Mouse (Mus musculus) adrenal gland, postnatal 25 days (tissue): ENCODE measurements around the gene Sdc4. TPM values are rescaled to one million over a fixed set of nuclear protein-coding genes. Genes with fewer than 3 reads are reported as not detected.

Source experiments
- DNase-seq: peaks from one replicate; pipeline ENCODE4 v3.0.0; 2021; ENCODE audit warnings: mixed read lengths
- long read RNA-seq: library from polyadenylated mRNA; stranded (forward); transcript quantifications from one replicate; pipeline ENCODE4 v2.0.0, GENCODE M21; 2021
- total RNA-seq: library from RNA; stranded (reverse); gene quantifications from 2 replicates; pipeline ENCODE4 v1.2.3, GENCODE M21; 2021

Gene Sdc4
- total RNA-seq, result 75.1 and 82.0 TPM in 2 replicates
- long read RNA-seq, transcript Sdc4-201 (5 exons, 2,458 nt), result major isoform, 30 of 48 reads
- long read RNA-seq, partial matches to known transcripts, result 4 of 48 reads
- long read RNA-seq, other reads (novel, unspliced or antisense), result 13 of 48 reads

DNA sequence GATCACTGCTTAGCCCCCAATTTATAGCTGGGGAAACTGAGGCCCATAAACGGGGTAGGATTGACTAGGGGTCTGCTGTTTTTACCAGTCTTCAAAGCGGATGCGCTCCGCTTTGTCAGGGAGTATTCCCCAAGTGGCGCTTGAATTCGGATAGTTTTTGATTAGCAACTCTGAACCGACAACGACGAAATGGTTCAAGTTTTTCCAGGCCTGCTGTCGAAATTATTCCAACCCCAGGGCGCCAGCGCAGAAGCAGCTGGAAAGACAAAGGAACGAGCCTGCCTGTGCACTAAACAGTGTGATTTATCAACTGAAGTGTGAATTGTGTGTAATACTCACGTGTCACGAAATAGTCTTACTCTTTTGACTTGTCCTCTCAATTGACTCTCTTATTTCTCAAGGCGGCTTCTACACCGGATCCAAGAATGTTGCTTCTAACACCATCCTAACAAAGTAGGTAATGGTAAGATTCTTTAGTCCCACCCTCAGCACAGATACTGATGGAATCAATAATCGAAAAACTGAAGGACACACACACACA, at the start of gene Sdc4:
Sdc4 (minus strand) TSS at position 428 of the 541 bp plus-strand sequence.
- no peak for DNase-seq

DNA sequence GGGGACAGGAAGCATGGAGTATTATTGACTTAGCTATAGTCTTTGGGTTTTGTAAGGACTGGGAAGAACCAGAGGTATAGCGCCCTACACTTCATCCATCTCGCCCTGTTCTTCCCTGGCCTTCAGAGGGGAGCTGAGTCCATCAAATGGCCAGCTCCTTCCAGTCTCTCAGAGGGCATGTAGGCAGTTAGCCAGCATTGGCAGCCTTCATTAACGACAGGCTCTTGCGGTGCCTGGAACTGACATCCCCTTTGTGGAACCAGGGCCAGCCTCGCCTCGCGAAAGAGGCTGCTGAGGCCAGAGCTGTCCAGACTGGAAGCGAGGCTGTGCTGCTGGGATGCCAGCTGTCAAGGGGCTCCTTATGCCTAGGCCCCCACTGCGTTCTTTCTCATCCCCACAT, 44.1 kb upstream of the Sdc4 start:
- DNase-seq, result no peak

- no peak for DNase-seq
Measured at GRCm38 (mm10) chr2:164487115-164487527, 43.4 kb upstream of the Sdc4 start.

DNA sequence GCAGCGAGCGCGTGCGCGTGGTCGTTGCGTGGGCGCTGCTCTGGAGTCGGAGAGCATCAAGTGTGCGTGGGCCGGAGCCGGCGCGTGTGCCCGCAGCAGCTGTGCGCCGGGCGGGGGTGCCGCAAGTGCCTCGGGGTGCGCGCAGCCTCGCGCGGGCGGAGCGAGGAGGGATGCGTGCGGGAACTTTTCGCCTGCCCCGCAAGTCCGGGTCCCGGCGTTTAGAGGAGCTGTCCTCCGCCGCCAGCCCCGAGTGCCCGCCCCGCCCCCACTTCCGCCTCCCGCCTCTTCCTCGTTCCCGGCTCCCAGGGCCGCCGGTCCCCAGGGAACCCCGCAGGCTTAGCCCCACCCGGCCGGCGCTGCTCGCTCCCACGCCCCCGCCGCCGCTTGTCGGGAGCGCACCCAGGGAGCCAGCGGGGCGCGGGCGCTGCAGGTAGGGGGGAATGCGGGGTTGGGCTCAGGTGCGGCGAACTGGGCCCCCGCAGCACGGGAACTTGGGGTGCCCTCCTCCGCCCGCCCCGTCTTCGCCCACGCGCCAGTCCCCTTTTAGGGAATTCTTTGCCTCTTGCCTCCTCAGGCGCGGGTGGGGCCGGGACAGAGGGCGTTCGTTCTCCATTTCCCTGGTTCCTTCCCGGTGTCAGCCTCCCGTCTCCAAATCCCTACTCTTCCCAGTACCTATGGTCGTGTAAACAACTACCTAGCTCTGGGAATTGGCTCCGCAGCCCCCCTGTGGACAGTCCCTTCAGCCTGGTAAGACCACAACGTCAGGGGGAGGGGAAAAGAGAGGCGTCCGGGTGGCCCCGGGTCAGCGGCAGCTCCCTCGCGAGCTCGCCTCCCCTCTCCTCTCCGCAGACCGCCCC, 42.8 kb upstream of the Sdc4 start:
- peak; percentile 74 for DNase-seq

- peak; percentile 39 for DNase-seq
Measured at GRCm38 (mm10) chr2:164485681-164486257, 42.1 kb upstream of the Sdc4 start, which contains the start of gene Dbndd2. TSS of gene Dbndd2 (plus strand) at chr2:164486106.

DNA sequence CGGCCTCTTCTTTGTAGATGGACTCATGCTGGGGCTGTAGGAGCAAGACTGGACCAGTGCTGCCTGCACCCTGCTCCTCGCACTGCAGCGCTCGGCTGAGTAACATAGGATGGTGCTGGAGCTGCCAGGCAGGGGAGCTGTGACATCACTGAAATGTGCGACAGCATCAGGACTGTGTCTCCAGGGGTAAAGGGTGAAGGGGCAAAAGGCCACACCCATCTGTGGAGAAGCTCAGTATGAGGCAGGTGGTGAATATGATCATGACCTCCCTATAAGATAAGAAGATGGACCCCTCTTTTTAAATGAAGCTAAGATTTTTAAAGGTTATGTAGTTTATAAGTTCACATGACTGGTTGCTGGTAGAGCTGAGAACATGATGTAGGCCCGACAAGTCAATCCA, 29.9 kb upstream of the Sdc4 start, which contains the start of gene Trp53tg5:
Trp53tg5 (minus strand) TSS at position 101 of the 400 bp plus-strand sequence.
- DNase-seq, result no peak

DNA sequence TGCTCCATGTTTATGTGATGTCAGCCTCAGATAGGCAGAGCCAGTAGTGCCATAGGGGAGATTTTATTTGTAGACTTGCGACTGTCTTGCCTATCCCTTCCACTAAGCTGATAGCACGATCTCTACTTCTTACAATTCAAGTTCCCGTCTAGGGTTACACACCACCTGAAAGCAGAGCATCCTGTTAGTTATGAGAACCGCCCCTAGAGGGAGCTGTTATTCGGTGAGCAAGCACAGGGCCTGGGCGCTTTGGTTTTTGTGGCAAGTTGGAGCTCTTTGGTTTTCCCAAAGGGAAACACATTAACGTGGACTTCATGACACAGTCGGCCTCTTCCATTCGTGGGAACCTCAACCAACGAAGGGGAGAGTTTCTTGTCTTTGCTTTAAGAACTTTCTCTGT, 26.6 kb upstream of the Sdc4 start:
- peak; percentile 47 for DNase-seq

GRCm38 (mm10) chr2:164466787-164467186, 23.1 kb upstream of the Sdc4 start:
- DNase-seq, result no peak

GRCm38 (mm10) chr2:164465161-164465560, 21.5 kb upstream of the Sdc4 start:
- DNase-seq, result no peak

DNA sequence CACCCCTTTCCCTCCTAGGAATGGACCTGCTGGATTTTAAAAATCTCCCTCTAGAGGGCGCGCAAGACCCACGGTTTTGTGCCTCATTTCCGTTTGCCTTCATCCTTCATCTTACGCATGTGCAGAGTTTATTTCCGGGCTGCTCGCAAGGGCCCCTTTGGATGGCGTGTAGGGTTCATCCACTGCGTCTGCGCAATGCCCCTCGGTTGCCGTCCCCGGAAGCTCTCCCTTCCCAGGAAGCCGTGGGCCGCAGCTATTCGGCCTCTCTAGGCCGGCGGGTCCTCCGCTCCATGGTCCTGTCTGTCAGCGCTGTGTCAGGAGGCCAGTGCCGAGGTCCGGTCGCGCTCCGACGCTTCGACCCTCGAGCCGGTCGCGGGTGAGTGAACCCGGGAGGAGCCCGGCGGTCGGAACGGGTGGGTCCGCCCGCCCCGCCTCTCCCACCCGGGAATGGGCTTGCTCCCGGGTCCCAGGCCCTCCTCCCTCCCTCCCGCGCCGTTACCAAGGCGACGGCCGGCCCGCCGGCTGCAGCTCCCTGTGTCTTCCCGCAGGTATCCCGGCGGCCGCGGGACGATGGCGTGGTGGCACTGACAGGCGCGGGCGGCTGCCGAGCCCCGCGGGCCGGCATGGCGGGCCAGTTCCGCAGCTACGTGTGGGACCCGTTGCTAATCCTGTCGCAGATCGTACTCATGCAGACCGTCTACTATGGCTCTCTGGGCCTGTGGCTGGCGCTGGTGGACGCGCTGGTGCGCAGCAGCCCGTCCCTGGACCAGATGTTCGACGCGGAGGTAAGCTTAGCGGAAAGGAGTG, 17.3 kb upstream of the Sdc4 start, which contains the start of gene Gm20458:
Gm20458 (plus strand) TSS at position 223 of the 807 bp plus-strand sequence.
- peak; percentile 93 for DNase-seq

DNA sequence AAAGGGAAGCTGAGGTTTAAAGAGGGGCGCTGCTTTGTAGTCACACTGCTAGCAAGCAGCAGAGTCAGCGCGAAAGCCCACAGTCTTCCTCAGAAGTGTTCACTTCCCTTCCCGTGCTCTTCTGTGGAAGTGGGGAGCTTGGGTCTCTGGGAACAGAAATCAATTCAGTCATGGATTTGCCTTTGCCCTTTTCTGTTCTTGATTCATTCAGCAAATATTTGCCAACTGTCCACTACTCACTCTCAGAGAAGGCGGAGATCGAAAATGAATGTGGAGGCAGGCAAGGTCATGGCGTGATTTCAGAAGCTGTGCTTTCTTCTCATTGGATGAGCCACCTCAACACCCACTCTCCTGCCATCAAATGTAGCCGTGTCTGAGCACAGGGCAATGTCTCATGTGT, 14.8 kb upstream of the Sdc4 start:
- peak; percentile 51 for DNase-seq

GRCm38 (mm10) chr2:164457942-164458341, 14.3 kb upstream of the Sdc4 start:
- DNase-seq, result no peak

- DNase-seq, result no peak
Measured at GRCm38 (mm10) chr2:164456864-164457300, 13.2 kb upstream of the Sdc4 start, which contains the start of gene Sys1. TSS of gene Sys1 (plus strand) at chr2:164456964.

- DNase-seq, result no peak
Measured at GRCm38 (mm10) chr2:164456413-164456812, 12.7 kb upstream of the Sdc4 start.

- no peak for DNase-seq
Measured at GRCm38 (mm10) chr2:164455421-164456190, 11.9 kb upstream of the Sdc4 start.

DNA sequence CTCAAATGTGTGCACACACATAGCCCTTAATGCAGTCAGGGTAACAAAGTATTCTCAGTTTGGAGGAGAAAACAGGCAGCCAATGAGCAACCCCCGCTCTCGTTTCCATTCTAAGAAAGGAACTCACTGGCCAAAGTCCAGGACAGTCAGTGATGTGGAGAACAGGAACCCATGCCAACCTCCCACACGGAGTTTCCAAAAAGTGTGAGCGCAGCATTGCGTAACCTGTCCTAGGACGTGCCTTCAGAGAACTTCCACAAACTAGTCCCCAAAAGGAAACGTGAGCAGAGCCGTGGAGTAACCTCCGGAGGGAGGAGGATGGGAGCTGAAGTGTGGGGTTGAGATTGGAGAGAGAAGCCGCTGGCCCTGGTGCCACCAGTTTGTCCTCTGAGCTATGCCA, 11.2 kb upstream of the Sdc4 start:
- DNase-seq, result peak; percentile 66

DNA sequence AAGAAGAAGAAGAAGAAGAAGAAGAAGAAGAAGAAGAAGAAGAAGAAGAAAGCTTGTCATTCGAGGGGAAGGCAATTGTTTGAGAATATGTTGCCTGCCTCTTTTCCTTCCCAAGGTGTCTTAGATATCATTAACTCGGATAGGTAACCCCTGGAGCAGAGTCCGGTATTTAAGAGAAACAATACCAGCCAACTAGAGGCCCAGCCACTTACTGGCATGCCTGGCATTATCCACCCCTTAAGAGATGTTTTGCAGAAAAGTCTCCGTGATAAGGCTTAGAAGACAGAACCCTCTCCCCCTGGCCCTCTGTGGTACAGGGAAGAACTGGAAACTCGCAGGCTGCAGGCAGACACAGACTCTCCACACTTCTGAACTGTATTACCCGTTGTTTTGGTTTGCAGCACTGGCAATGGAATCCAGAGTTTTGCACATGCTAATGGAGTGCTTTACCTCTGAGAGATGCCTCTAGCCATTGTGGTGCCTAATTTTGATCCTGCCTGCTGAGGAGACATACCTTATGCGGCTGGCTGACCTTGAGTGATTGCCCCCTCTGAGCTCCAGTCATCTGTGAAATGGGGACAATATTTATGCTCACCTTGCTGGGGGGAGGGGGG, 10.3 kb upstream of the Sdc4 start:
- DNase-seq, result no peak

GRCm38 (mm10) chr2:164453047-164453757, 9.5 kb upstream of the Sdc4 start:
- DNase-seq, result no peak

DNA sequence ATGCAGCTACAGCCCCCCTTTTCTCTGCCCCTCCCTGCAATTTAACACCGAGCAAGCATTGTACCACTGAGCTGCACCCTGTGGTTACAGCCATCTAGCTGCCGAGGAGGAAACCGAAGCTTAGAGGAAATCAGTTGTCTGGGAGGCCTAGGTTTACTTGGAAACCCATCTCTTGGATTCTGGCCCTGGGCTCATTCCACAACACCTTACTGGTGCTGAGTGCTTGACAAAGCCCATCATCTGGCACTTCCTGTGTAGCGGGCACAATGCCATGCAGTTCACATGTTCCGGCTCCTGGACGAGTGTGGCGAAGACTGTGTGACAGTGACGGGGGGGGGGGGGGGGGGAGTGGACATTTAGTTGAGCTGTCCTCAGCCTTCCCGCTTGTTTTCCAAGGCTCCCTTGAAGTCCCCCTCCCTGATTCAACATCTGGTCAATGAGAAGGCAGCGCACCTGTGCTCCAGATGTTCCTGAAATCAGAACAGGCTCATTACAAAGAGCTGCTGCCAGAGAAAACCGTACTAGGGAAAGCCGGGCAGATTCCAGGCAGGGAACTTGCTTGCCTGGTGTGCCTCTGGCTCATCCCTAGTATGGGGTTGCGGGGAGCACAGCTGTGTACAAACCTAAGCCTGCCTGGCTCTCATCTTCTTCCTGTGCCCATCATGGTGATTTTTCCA, 8.5 kb upstream of the Sdc4 start:
- DNase-seq, result no peak
